Mouse (Mus musculus) neural tube, embryonic 13.5 days (tissue): ENCODE measurements around the gene Rdh5. TPM values are rescaled to one million over a fixed set of nuclear protein-coding genes. Genes with fewer than 3 reads are reported as not detected.

ENCODE experiments used
- ATAC-seq: fragments of 200-750 bp; cut with Nextera tagmentation; 2 replicates; pipeline ENCODE4 v1.8.0; 2017; ENCODE audit warnings: low read depth, mild to moderate bottlenecking, moderate TSS enrichment, moderate library complexity
- H3K27ac ChIP-seq: fragments of 300-500 bp; sonication (generic); replicated peaks from 2 replicates; pipeline ENCODE4 v1.5.1; 2015; ENCODE audit warnings: moderate library complexity, mild to moderate bottlenecking, inconsistent platforms
- H3K27me3 ChIP-seq: fragments of 300-500 bp; sonication (generic); 2 replicates; pipeline ENCODE4 v1.6.1; 2015; ENCODE audit warnings: mild to moderate bottlenecking, inconsistent platforms
- H3K36me3 ChIP-seq: fragments of 300-500 bp; sonication (generic); 2 replicates; pipeline ENCODE4 v1.6.1; 2015; ENCODE audit warnings: mild to moderate bottlenecking, inconsistent platforms
- H3K4me1 ChIP-seq: fragments of 300-500 bp; sonication (generic); replicated peaks from 2 replicates; pipeline ENCODE4 v1.6.1; 2015; ENCODE audit warnings: inconsistent platforms
- H3K4me2 ChIP-seq: fragments of 300-500 bp; sonication (generic); 2 replicates; pipeline ENCODE4 v1.6.1; 2015; ENCODE audit warnings: inconsistent platforms, mild to moderate bottlenecking, moderate library complexity
- H3K4me3 ChIP-seq: fragments of 300-500 bp; sonication (generic); 2 replicates; pipeline ENCODE4 v1.5.1; 2015; ENCODE audit warnings: mild to moderate bottlenecking, inconsistent platforms
- H3K9ac ChIP-seq: fragments of 300-500 bp; sonication (generic); 2 replicates; pipeline ENCODE4 v1.6.1; 2015; ENCODE audit warnings: moderate library complexity, mild to moderate bottlenecking, inconsistent platforms
- H3K9me3 ChIP-seq: fragments of 300-500 bp; sonication (generic); 2 replicates; pipeline ENCODE4 v1.6.1; 2016; ENCODE audit warnings: inconsistent platforms
- WGBS: fragments of 180-500 bp; shearing (Covaris S2); methylation state at CpG from one replicate; pipeline ENCODE4 v1.1.7; 2015; 5-methylcytosine and 5-hydroxymethylcytosine counted together
- polyA plus RNA-seq: library from polyadenylated mRNA; unstranded; fragments of >200 nt; fragmentation: Nextera tagmentation; extraction: Ambion mirVana; gene quantifications from 2 replicates; pipeline ENCODE4 v1.2.1, GENCODE M21; 2015

The Rdh5 gene
- polyA plus RNA-seq, 1 experiment from 2014 or later, result 14.1 TPM

DNA sequence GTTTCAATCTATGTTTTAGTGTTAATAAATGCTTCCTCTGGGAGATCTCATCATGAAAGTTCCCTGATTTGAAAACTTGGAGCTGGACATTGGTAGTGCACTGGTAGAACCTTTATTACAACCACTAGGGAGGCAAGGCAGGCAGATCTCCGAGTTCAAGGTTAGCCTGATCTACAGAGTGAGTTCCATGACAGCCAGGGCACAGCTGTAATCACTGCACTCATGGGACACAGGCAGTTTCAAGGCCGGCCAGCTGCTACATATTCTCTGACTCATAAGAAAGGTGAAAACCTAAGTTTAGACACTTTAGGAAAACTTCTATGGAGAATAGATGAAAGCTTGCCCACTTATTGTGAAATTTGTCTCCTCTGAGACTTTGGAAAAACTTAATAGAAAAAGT is 43.9 kb downstream of the Rdh5 start:
- no peaks in the 10 kb centered on the region for H3K27me3 ChIP-seq
- ATAC-seq, result no peak
- H3K4me3 ChIP-seq, result no peak overlapping the region
- no peak overlapping the region for H3K4me2 ChIP-seq
- H3K27ac ChIP-seq, result no peak overlapping the region
- 65% methylated on average over 2 of the region's 2 CpGs for WGBS
- H3K9me3 ChIP-seq, result no peaks in the 10 kb centered on the region
- 0 out of 2 replicates have a peak, but pooled peaks cover 4% of the 10 kb centered on the region for H3K4me1 ChIP-seq
- H3K36me3 ChIP-seq, result peaks cover 60% of the 10 kb centered on the region
- H3K9ac ChIP-seq, result no peak overlapping the region

DNA sequence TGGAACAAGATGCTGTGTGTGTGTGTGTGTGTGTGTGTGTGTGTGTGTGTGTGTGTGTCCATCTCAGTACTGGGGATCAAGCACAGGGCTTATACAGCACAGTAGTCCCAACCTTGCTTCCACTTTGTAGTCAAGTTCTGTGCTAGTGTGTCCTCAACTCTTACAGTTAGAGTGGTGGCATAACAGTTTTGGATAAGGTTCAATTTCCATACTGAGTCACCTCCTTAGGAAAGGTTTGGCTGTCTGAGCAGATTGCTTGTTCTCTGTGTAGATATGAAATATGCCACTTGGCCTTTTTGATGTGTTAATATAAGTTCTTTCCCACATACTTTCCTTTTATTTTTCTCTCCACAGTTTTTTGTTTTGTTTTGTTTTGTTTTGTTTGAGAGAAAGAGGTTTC is 44.4 kb downstream of the Rdh5 start:
- no peak overlapping the region for H3K4me3 ChIP-seq
- no peak for ATAC-seq

DNA sequence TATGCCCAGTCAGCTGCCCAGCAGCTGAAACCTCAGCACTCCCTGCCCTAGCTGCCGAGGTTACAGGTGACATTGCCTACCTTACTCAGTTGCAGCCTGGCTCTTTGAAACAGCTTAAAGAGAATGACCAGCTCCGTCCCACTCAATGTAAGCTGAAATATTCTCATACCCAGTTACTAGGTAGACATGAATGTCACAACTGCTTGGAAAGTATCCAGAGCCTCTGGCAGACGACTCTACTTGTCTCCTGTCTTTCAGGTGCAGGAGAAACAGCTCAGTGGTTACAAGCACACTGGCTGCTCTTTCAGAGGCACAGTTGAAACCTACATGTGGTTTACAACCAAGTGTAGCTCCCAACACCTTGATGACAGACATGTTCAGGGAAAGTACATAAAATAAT is 52.3 kb downstream of the Rdh5 start:
- no peaks in the 10 kb centered on the region for H3K27me3 ChIP-seq
- peaks cover 61% of the 10 kb centered on the region for H3K36me3 ChIP-seq
- H3K27ac ChIP-seq, result no peak overlapping the region
- no peak overlapping the region for H3K4me2 ChIP-seq
- 93% methylated on average over 3 of the region's 3 CpGs for WGBS
- H3K9me3 ChIP-seq, result no peaks in the 10 kb centered on the region
- no peak for ATAC-seq
- no peak overlapping the region for H3K9ac ChIP-seq
- no peak overlapping the region for H3K4me3 ChIP-seq
- no peaks in the 10 kb centered on the region for H3K4me1 ChIP-seq

More for the DNA sequence above, 44.4 kb downstream of the Rdh5 start:
- Histone ChIP-seq H3K4me2 (no peak overlapping the region), H3K27me3 (no peaks in the 10 kb centered on the region), H3K36me3 (peaks cover 60% of the 10 kb centered on the region), H3K27ac (no peak overlapping the region), H3K9me3 (no peaks in the 10 kb centered on the region), H3K9ac (no peak overlapping the region), H3K4me1 (0 out of 2 replicates have a peak, but pooled peaks cover 4% of the 10 kb centered on the region)

DNA sequence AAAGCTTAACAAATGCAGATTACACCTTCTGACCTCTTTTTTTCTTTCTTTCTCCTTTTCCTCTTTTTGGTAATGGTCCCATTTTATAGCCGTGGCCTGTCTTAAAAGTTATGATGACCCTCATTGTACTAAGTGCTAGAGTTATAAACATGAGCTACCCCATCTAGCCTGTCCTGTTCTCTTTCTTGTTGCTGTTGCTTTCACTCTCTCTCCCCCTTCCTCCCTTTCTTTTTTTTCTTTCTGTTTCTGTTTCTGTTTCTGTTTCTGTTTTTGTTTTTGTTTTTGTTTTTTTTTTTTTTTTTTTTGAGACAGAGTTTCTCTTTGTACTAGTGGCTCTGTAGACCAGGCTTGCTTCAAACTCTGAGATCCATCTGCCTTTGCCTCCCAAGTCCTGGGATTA is 56.2 kb downstream of the Rdh5 start:
- H3K27me3 ChIP-seq, result no peaks in the 10 kb centered on the region
- H3K9ac ChIP-seq, result no peak overlapping the region
- no peaks in the 10 kb centered on the region for H3K9me3 ChIP-seq
- ATAC-seq, result no peak
- H3K4me1 ChIP-seq, result no peaks in the 10 kb centered on the region
- no peak overlapping the region for H3K27ac ChIP-seq
- 83% methylated on average over 1 of the region's 1 CpGs for WGBS
- H3K4me3 ChIP-seq, result no peak overlapping the region
- H3K36me3 ChIP-seq, result peaks cover 45% of the 10 kb centered on the region
- H3K4me2 ChIP-seq, result no peak overlapping the region

DNA sequence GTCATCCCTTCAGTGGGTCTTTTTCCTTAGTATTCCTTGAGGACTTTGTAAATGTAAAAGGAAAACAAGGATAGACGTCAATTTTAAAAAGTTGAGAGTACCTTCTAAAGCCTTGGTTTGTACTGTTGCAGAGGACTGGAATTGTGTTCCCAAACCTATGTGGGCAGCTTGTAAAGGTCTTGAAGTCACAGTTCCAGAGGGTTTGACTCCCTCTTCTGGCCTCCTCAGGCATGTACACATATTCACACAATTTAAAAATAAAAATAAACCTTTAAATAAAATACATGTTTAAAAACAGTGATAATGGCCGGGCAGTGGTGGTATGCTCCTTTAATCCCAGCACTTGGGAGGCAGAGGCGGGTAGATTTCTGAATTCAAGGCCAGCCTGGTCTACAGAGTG is 56.6 kb downstream of the Rdh5 start:
- H3K9ac ChIP-seq, result no peak overlapping the region
- no peaks in the 10 kb centered on the region for H3K9me3 ChIP-seq
- H3K4me1 ChIP-seq, result no peaks in the 10 kb centered on the region
- no peak overlapping the region for H3K4me3 ChIP-seq
- peaks cover 45% of the 10 kb centered on the region for H3K36me3 ChIP-seq
- H3K4me2 ChIP-seq, result no peak overlapping the region
- no peak overlapping the region for H3K27ac ChIP-seq
- WGBS, result 87% methylated on average over 3 of the region's 3 CpGs
- no peak for ATAC-seq
- H3K27me3 ChIP-seq, result no peaks in the 10 kb centered on the region

Other genes with a start within 250 kb of the Rdh5 start
- 17.3 and 17.5 TPM in 2 replicates for gene Suox, start 248.8 kb downstream of the Rdh5 start, polyA plus RNA-seq
- 103 and 104 TPM in 2 replicates for gene Rab5b, start 226.6 kb downstream of the Rdh5 start, polyA plus RNA-seq
- 0.50 and 1.0 TPM in 2 replicates for gene Pmel, start 218.7 kb downstream of the Rdh5 start, polyA plus RNA-seq
- 23.3 and 29.1 TPM in 2 replicates for gene Cdk2, start 217.9 kb downstream of the Rdh5 start, polyA plus RNA-seq
- 7.8 and 8.2 TPM in 2 replicates for gene Dgka, start 178.0 kb downstream of the Rdh5 start, polyA plus RNA-seq
- 44.1 and 46.6 TPM in 2 replicates for gene Pym1, start 175.0 kb downstream of the Rdh5 start, polyA plus RNA-seq
- gene Mmp19, start 132.0 kb downstream of the Rdh5 start, polyA plus RNA-seq, result 0.59 and 0.63 TPM in 2 replicates
- 54.3 and 55.4 TPM in 2 replicates for gene Dnajc14, start 118.8 kb downstream of the Rdh5 start, polyA plus RNA-seq
- gene Tmem198b, start 118.5 kb downstream of the Rdh5 start, polyA plus RNA-seq, result 15.9 and 16.2 TPM in 2 replicates
- 185 and 212 TPM in 2 replicates for gene Sarnp, start 105.6 kb downstream of the Rdh5 start, polyA plus RNA-seq
- gene Ormdl2, start 101.2 kb downstream of the Rdh5 start, polyA plus RNA-seq, result 30.5 and 30.7 TPM in 2 replicates
- 11.8 and 13.5 TPM in 2 replicates for gene Gdf11, start 31.2 kb downstream of the Rdh5 start, polyA plus RNA-seq
- gene Cd63, start 21.9 kb downstream of the Rdh5 start, polyA plus RNA-seq, result 228 and 241 TPM in 2 replicates
- gene Bloc1s1, start 1.1 kb upstream of the Rdh5 start, polyA plus RNA-seq, result 299 and 314 TPM in 2 replicates
- 12.1 and 15.5 TPM in 2 replicates for gene Itga7, start 10.9 kb upstream of the Rdh5 start, polyA plus RNA-seq
- gene Mettl7b, start 38.1 kb upstream of the Rdh5 start, polyA plus RNA-seq, result 0.15 TPM in 1 of 2 replicates, not detected in the other
- not detected in 2 replicates for gene Olfr9, start 66.5 kb upstream of the Rdh5 start, polyA plus RNA-seq
- not detected in 2 replicates for gene Olfr763, start 87.9 kb upstream of the Rdh5 start, polyA plus RNA-seq
- not detected in 2 replicates for gene Olfr764-ps1, start 117.0 kb upstream of the Rdh5 start, polyA plus RNA-seq
- gene Olfr765, start 127.1 kb upstream of the Rdh5 start, polyA plus RNA-seq, result not detected in 2 replicates
- not detected in 2 replicates for gene Olfr766-ps1, start 146.1 kb upstream of the Rdh5 start, polyA plus RNA-seq
- gene Olfr767, start 160.0 kb upstream of the Rdh5 start, polyA plus RNA-seq, result not detected in 2 replicates
- gene Olfr768, start 176.5 kb upstream of the Rdh5 start, polyA plus RNA-seq, result not detected in 2 replicates
- not detected in 2 replicates for gene Olfr769, start 195.0 kb upstream of the Rdh5 start, polyA plus RNA-seq
- gene Olfr770, start 216.1 kb upstream of the Rdh5 start, polyA plus RNA-seq, result not detected in 2 replicates
- gene Olfr771, start 241.9 kb upstream of the Rdh5 start, polyA plus RNA-seq, result not detected in 2 replicates